Mouse (Mus musculus): ENCODE data around the gene Homer2.

Homer2 gene

DNA sequence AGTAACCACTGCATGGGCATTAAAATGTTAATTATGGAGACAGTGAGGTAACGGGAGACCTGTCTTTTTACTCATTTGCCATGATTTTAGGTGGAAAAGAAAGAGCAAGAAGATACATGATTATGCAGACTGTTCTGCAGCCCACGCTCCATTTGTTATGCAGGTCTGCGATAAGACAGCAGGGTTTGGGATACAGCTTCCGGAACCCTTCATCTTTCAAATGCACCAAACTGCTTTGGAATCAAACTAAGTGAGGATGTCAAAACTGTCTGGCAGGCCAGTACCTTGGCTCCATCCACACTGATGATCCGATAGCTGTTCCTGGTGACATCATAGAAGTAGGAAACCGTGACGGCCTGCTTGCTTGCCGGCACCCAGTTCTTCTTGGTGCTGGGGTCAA lies 58.1 kb downstream of the Homer2 start:
- DNase-seq: no peak

DNA sequence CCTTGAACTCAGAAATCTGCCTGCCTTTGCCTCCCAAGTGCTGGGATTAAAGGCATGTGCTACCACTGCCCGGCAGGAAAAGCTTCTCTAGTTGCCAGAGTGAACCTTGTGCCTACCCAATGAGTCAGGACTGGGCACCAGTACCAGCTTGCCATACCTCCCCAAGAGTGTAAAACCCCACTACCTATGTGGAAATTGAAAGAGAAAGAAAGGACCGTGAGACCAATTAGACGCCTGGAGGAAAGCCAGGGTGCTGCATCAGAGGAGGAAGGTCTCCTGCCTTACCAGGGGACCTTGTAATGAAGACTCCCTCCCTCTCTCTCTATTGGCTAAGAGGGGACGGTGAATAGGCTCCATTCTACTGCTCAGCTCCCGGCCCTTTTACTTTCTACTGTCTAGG lies 59.4 kb downstream of the Homer2 start:
- DNase-seq: no peak

DNA sequence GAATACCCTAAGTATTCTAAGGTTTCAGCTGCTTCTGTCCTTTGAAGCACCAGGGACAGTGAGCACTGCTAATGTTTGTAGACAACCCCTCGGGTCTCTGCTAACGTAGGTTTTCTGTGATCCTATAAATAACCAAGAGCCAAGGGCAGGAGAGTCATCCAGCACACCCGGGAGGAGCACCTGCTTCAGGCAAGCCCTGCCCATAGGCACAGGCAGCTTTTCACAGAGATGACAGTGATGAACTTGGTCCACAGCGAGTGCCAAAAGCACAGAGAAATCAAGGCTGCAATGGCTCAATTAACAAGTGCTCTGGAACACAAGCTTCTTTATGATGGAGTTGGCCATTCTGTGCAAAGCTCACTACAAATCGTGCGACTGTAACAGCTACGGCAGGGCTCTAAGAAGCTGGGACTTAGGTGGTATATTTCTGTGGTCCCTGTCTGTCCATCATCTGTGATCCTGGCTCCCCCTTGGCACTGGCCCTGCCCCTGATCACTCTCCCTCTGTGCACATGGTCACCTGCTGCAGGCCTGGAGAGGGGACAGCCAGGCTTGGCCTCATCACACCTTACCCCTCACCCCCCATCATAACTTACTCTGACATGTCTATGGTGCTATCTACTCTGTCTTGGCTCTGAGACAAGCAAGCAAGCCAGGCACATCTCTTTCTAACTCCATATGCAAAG lies 62.6 kb downstream of the Homer2 start:
- no peak for DNase-seq

DNA sequence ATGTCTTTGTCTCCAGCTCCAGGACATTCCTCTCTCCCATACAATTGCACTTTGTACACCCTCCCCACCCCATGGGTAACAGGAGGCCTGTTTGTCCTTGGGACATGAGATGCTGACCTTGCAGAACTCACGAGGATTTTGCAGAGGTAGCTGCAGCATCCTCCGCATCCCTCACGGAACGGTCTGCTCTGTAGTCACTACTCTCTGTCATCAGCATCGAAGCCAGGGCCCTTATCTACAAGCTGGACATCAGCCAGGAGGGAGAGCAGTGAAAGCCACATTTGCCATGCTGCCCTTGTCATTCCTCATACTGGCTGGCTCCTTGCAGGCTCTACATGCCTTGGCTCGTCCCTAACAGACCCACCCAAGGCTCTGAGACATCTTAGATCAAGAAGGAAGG lies 66.2 kb downstream of the Homer2 start:
- DNase-seq: no peak

DNA sequence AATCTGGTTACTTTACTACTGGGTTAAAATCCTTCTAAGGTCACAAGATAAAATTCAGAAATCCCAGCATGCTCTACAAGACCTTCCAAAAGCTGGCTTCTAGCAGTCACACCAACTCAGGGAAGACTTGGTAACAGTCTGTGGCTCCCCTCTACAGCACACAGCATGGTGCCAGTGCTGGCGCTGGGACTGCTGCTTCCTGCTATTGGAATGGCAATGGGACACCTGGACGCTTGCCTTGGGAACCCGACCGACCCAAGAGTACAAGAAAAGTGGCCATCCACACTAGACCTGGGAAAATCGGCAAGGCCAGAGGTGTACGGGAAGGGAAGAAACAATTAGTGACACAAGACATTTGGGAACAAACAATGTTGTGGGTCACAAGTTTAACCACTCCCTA lies 74.7 kb downstream of the Homer2 start:
- DNase-seq: no peak

DNA sequence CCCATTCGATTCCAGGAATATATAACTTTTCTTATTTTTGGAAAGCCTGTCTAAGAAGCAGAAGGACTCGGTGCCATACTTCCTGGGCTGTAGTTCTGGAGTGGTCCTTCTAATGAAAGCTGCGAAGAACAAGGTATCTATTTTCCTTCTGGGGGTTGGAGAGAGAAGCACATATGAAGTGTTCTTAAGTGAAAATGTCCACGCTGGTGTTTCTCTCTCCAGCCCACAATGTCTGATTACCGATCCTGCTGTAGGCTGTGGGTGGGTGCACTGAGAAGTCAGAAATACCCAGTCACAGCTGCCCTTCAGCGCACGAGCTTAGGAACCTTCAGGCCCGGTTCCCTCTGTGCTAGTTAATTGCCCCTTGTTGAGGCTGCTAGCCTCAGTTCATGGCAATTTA lies 76.1 kb downstream of the Homer2 start:
- no peak for DNase-seq

DNA sequence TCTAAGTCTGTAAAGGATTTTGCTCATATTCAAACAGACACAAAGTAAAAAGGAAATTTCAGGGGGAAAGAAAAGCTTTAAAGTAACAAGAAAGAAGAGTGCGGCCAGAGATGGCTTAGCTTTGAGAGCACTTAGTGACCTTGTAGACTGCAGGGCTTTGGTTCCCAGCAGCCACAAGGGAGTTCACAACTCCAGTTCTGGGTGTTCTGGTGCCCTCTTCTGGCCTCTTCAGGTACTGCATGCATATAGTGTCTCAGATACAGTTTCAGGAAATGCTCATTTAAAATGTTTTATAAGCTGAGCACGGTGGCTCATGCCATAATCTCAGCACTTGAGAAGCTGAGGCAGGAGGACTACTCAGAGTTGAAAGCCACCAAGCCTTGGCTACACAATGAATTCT lies 80.9 kb downstream of the Homer2 start:
- peak; percentile 27 for DNase-seq

DNA sequence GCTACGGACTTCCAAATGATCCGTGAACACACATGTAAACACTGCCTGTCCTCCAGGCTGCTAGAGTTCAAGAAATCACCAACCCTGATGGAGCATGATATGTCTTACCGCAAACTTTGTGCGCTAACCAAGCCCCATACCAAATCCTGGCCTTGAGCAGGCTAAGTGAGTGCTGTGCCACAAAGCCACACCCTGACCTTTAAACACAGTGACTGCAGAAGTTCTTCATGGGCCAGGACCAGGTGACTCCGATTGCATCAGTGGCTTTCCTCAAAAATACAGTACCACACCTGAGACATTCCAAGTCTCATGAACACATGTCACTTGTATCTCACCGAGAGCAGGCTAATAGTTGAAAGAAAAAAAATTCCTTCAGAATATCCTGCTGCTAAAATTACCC lies 83.6 kb downstream of the Homer2 start:
- DNase-seq: no peak

DNA sequence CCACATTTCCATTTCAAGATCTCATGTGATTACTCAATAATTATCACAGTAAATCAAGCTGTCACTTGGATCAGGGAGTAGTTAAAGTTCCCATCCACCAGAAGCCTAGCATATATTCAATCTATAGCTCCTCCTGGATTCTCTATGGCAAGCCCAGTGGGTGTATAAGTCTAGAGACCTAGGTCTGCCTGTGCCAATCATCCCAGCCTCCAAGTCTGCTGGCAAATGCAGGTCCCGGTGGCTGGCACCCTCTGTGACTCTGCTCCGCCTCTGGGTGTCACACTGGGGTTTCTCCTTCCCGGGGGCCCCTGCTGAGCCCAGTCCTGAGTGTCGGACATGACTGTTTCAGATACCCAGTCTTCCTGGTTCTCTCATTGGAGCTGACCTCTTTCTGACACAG lies 84.5 kb downstream of the Homer2 start:
- no peak for DNase-seq

DNA sequence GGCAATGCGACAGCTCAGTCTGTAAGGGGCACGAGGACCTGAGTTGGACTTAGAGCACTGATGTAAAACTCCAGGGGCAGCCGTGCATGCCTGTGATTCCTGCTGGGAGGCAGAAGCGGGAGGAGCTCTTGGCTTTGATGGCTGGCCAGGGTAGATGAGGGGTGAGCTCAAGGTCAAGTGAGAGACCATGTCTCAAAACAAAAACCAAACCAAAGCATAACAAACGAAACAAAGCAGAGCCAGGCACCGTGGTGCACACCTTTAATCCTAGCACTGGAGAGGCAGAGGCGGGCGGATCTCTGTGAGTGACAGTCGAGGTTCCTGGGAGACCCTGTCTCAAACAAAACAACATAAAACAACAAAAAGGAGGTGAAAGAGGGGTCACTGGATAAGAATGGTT lies 92.3 kb downstream of the Homer2 start:
- DNase-seq: no peak

DNA sequence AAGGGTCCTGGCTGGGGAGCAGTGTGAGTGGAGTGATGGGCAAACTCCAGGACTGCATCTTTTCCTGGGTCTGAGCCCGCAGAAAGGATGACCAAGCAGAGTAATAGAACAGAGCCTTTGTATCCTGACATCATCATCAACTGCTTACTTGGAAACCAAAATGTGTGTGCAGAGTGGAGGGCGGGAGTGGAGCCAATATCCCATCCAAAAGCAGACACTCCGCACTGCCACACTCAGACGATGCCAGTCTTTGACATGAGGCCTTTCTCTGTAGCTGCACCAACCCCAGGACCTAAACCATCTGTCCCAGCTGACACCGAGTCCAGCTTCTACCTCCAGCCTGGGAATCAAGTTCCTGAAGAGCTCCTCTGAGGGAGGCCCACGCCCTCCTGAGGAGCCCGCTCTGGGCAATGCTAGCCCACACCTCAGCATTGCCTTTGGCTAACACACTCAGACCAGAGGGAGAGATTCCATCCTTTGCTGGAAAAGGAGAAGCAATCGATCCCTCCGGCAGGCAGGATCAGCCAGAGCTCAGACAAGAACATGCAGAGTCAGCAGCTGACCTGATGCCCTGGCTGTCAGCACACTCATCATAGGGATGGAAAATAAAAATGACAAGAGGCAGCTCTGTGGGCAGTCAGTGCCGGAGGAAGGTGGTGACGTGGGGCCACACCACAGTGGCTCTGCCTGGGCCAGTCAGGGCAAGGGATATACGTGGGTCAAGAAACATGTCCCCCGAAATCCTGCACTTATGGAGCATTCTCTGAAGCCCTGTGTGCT lies 94.3 kb downstream of the Homer2 start:
- no peak for DNase-seq

DNA sequence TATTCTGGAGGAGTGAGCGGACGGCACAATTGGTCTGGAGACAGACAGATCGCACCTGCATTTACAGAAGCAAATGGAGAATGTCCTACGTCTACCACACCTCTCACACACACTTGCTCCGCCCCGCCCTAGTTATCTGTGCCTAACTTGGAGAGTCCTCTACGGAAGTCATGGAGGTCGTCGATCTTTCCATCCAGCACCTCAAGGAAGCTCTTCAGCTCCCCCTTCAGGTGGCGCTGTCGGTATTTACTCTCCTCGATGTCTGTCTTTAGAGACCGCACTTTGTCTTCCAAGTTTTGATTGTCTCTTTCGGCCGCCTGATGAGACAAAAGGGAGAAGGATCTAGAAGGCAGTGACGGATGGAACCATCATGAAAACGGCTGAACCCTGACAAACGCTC lies 97.2 kb downstream of the Homer2 start:
- peak; percentile 48 for DNase-seq

DNA sequence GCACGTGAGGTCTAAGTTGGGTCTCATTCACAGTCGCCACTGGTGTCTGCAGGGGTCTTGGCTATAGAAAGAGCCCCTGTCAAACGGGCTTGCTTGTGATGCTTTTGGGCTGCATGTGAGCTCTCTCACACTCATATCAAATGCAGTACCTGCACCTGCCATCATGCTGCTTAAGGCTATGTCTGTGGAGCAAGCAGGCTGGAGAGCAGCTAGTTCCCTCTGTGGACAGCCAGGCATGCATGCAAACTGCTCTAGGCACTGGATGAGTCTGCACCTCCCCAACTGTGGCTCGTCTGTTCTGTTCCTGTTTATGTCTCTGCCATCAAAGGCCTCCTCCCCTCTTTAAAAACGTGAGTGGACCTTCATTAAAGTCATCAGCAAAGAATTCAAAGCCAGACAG lies 100.9 kb downstream of the Homer2 start:
- DNase-seq: peak; percentile 39

DNA sequence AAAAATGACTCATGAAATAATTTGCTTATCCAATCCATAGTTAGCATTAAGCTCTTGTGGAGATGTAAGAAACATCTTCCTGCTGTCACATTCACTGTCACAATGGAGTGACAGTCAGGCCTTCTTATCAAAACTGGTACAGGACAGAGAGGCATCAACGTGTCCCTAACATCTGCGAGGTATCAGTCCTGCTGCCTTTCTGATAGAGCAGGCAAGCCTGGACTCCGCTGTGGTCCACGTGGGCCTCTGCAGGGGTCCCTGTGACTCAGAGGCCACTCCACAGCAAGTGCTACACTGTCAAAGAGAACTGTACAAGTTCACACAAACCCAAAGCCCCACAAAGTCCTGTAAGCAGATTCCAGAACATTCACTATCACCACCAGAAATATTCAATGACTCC lies 101.8 kb downstream of the Homer2 start:
- no peak for DNase-seq

DNA sequence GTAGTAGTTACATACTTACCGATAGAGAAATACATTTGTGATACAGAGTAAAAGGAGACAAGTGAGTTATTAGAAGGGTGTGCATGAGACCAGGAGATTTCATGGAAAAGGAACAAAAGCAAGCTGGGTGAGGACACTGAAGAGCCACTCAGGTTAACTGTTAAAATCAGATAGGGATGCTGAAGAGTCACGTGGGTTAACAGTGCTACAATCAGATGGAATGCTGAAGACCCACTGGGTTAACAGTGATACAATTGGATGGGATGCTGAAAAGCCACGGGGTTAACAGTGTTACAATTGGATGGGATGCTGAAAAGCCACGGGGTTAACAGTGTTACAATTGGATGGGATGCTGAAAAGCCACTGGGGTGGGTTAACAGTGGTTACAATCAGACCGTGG lies 102.3 kb downstream of the Homer2 start:
- DNase-seq: no peak

DNA sequence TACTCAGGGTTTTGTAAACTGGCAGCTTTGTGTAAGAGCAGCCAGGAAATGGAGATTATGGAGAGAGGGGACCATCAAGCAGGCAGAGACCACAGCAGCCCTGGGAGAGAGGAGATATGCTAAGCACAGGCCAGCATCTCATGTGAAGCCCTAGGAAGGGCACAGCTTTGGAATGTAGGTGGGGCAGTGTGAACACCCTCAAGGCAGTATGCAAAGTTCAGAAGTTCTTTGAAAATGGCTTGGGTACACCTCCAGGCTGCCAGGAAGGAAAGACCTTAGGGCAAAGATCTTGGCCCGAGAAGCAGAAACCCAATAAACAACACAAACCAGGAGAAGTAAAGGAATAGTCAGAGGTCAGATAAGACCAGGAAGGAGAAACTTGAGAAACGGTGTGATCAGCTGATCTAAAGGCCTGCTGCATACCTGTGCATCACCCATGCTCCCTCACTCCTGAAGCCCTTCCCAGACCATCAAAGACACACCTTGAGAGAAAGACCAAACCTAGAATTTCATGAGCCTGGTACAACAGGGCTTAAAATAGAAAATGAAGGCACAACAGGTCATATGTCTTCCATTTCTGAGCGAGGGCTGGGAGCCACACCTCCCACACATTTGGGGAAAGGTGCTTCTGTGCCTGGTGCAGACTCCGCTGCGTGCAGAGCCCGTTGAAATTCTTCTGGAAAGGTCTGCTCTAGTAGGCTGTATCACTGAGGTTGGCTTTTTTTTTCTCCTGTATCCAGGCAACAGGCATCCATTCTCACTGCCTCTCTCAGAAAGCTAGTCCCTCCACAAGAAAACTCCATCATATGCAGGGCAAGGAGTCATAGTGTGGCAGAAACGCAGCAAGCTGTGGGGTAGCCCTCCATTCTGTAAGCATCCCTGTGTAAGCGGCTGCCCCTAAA lies 107.7 kb downstream of the Homer2 start:
- DNase-seq: no peak

DNA sequence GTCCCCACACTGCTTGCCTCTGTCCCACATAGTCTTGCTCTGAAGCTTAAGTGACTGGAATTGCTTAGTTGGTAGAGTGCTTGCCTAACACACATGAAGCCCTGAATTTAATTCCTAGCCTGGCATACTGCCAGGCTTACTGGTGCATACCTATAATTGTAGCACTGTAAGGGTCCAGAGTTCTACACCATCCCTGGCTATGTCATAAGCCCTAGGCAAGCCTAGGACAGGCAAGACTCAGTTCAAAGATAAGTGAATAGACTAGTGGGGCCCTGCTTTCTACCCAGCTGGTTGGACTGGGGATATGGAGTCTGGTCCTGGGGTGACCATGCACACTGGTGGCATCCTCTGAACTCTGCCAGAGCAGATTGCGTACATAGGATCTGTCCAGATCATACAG lies 109.7 kb downstream of the Homer2 start:
- no peak for DNase-seq

DNA sequence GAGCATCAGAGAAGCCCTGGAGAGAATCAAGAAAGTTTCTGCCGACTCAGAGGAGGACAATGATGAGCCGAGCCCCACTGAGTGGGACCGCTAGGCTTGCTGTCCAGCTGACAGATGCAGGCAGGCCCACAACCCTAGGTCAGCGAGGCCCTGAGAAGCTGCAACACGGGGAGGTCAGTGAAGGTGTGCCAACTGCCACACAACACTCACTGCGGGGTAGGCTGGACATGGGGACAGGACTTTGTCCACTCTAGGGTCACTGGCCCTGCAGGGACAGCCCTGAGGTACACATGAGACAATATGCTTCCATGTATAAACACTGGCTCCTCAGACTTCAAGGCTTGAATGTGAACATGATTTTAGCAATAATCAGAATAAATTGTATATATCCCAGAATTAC lies 111.2 kb downstream of the Homer2 start:
- no peak for DNase-seq

DNA sequence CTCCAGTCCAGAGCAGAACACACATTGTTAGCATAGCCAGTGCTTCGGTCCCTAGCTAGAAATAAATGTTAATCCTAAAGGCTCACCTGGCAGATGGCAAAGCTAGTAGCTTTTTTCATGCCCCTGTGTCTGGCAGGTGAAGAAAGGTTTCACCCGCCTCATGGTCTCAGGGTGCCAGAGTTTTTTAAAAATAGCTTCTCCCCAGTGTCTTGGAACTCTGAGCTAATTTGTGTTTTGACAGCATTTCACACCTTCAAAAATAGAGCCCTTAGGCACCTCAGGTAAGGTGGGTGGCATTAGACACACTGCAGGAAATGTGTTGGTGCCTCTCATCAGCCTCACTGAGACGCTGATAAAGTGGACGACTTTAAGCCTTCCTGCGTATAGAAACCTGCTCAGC lies 112.3 kb downstream of the Homer2 start:
- no peak for DNase-seq

DNA sequence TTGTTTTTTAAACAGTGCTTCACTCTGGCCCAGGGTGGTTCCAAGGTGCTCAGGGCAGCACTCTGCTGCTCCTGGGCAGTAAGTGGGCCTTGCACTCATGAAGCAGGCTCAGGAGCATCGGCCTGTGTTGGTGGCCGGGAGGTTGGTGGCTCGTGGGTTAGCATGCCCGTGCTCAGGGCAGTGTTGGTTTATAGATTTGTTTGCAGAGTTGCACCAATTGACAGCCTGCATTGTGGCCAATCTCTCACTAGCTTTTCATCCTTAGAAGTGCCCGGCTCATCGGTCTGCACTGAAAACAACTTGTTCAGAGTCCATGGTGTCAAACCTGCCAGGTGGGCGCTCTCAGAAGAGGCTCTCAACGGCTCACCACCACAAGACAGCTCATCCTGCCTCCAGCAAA lies 113.9 kb downstream of the Homer2 start:
- no peak for DNase-seq

DNA sequence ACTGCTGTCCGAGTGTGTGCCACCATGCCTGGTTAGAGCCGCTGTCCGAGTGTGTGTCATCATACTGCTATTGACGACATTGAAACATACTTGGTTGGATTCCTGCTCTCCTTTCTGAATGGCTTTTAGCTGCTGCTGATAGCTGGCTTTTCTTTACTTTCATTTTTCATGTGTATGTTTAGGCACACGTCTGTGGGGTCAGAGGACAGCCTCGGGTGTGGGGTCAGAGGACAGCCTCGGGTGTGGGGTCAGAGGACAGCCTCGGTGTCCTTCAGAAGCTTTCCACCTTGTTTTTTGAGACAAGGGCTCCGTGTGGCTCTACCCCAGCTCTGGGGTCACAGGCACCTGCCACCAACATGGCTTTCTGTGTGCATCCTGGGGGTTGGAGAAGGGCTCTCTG lies 114.6 kb downstream of the Homer2 start:
- no peak for DNase-seq

DNA sequence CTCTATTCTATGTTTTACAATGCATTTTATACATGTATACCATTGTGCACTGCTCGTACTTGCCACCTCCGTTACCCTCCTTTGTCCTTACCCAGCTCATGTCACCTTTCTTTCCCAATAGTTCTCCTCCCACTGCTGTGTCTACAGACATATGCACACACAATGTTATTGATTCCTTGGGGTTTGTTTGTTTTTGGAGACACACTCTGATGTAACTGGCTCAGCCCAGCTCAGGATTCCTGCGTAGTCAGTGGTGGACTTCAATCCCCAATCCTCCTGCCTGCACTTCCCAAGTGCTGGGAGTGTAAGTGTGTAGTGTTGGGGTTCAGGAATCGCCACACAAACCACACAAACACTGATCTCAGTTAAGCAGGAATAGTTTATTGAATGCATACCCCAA lies 120.1 kb downstream of the Homer2 start:
- no peak for DNase-seq

DNA sequence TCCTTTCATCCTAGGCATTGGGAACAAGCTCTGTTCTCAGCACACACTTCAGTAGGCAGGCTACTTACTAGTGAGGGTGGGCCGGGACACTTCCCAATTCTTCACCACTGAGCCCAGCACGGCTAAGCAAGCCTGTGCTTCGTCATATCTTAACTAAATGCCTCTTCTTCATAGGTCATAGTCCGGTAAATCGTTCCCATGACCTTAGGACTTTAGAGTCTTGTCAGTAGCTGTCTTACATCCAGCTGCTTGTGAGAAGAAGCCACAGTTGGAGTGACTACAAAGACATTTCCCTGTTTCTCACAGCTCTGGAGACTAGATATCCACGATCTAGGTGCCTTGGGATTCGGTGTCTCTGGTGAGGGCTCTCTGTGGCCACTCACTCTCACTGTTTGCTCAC lies 122.0 kb downstream of the Homer2 start:
- DNase-seq: no peak

DNA sequence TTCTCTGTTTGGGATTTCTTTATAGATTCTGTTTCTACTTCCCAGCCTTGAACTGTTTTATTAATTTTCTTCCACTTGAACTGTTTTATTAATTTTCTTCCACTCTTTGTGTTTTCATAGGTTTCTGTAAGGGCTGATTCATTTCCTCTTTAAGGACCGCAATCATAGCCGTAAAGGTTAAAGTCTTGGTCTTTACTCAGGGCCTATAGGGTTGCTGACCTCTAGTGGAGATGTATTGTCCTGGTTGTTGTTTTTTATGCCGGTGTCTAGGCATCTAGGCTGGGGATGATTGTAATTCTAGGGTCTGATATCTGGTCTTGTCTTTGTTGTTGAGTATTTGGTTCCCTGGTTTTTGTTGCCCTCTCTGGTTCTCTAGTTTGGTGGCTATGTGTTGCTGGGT lies 123.8 kb downstream of the Homer2 start:
- peak; percentile 19 for DNase-seq

All from retina, postnatal 1 day (tissue).